Mouse (Mus musculus): ENCODE data around the gene Scmh1.

- no peak for TF ChIP-seq POLR2A (IDR thresholded peaks at IDR 0.05; ENCODE audit: extremely low read depth, insufficient read depth, low read length)
- no peak for TF ChIP-seq CTCF (IDR thresholded peaks at IDR 0.05; ENCODE audit: extremely low read depth, insufficient read depth, low read length)
These were observed 163.9 kb downstream of the Scmh1 start for GRCm38 (mm10) chr4:120569025-120569424.
